Mouse (Mus musculus): ENCODE measurements around the gene Tigd3.

Gene Tigd3

GRCm38 (mm10) chr19:5846154-5846553 is 47.8 kb downstream of the Tigd3 start:
- DNase-seq, result no peak

- DNase-seq, result peak; percentile 96
These were observed 48.4 kb downstream of the Tigd3 start for GRCm38 (mm10) chr19:5845319-5846135.

- peak; percentile 60 for DNase-seq
These were observed 49.1 kb downstream of the Tigd3 start for GRCm38 (mm10) chr19:5844831-5845318.

GRCm38 (mm10) chr19:5843781-5844691 is 49.9 kb downstream of the Tigd3 start:
- DNase-seq, result peak; percentile 51

- peak; percentile 50 for DNase-seq
These were observed 50.9 kb downstream of the Tigd3 start for GRCm38 (mm10) chr19:5842785-5843730.

GRCm38 (mm10) chr19:5841999-5842784 is 51.8 kb downstream of the Tigd3 start:
- no peak for DNase-seq

GRCm38 (mm10) chr19:5841389-5841946 is 52.5 kb downstream of the Tigd3 start:
- no peak for DNase-seq
